Mouse (Mus musculus) cortical plate, adult 2 months (tissue): Measurements from ENCODE around the gene Calhm3.

Source experiments
- CTCF ChIP-seq: fragments of 200-500 bp; IDR thresholded peaks from 2 replicates; pipeline ENCODE4 v1.5.1; 2011; ENCODE audit warnings: mild to moderate bottlenecking, control low read depth, low read length; ENCODE audit not compliant: insufficient read depth; ENCODE audit errors: extremely low read depth
- POLR2A ChIP-seq: fragments of 200-500 bp; IDR thresholded peaks from 2 replicates; pipeline ENCODE4 v1.6.1; 2011; ENCODE audit warnings: mild to moderate bottlenecking, low read length, control low read depth; ENCODE audit not compliant: insufficient read depth; ENCODE audit errors: extremely low read depth

GRCm38 (mm10) chr19:47168223-47168622 is 10.7 kb upstream of the Calhm3 start:
- TF ChIP-seq CTCF, result peak; percentile 72
- no peak for TF ChIP-seq POLR2A
